Mouse (Mus musculus) embryonic facial prominence, embryonic 14.5 days (tissue): ENCODE measurements around the gene Med12l. TPM values are rescaled to one million over a fixed set of nuclear protein-coding genes. Genes with fewer than 3 reads are reported as not detected.

ENCODE experiments used
- ATAC-seq: fragments of 200-750 bp; cut with Nextera tagmentation; 2 replicates; pipeline ENCODE4 v1.8.0; 2017; ENCODE audit warnings: low read depth, moderate number of reproducible peaks, moderate TSS enrichment
- DNase-seq: peaks from one replicate; pipeline ENCODE4 v3.0.0-alpha.2; 2015; ENCODE audit warnings: low spot score
- H3K27ac ChIP-seq: fragments of 300-500 bp; sonication (generic); replicated peaks from 2 replicates; pipeline ENCODE4 v1.5.1; 2014; ENCODE audit warnings: low read depth, mild to moderate bottlenecking, low read length, moderate library complexity
- H3K27me3 ChIP-seq: fragments of 300-500 bp; sonication (generic); replicated peaks from 2 replicates; pipeline ENCODE4 v1.6.1; 2014; ENCODE audit warnings: low read length; ENCODE audit not compliant: control insufficient read depth, insufficient read depth
- H3K36me3 ChIP-seq: fragments of 300-500 bp; sonication (generic); 2 replicates; pipeline ENCODE4 v1.6.1; 2014; ENCODE audit warnings: low read length, mixed read lengths; ENCODE audit not compliant: control insufficient read depth, insufficient read depth
- H3K4me1 ChIP-seq: fragments of 300-500 bp; sonication (generic); 2 replicates; pipeline ENCODE4 v1.6.1; 2014; ENCODE audit warnings: antibody characterized with exemption, low read length; ENCODE audit not compliant: control insufficient read depth, insufficient read depth
- H3K4me2 ChIP-seq: fragments of 300-500 bp; sonication (generic); 2 replicates; pipeline ENCODE4 v1.6.1; 2014; ENCODE audit warnings: low read depth, mild to moderate bottlenecking, low read length, moderate library complexity, mixed read lengths
- H3K4me3 ChIP-seq: fragments of 300-500 bp; sonication (generic); 2 replicates; pipeline ENCODE4 v1.5.1; 2014; ENCODE audit warnings: low read depth, mild to moderate bottlenecking, low read length
- H3K9ac ChIP-seq: fragments of 300-500 bp; sonication (generic); 2 replicates; pipeline ENCODE4 v1.6.1; 2014; ENCODE audit warnings: low read depth, mild to moderate bottlenecking, low read length, moderate library complexity, mixed read lengths
- H3K9me3 ChIP-seq: fragments of 300-500 bp; sonication (generic); 2 replicates; pipeline ENCODE4 v1.6.1; 2016; ENCODE audit warnings: low read length; ENCODE audit not compliant: control insufficient read depth
- WGBS: fragments of 180-500 bp; shearing (Covaris S2); extraction: QIAGEN DNeasy Blood & Tissue Kit; methylation state at CpG from one replicate; pipeline ENCODE4 v1.1.7; 2014; 5-methylcytosine and 5-hydroxymethylcytosine counted together
- polyA plus RNA-seq: library from polyadenylated mRNA; unstranded; fragments of >200 nt; fragmentation: Nextera tagmentation; extraction: Ambion mirVana; gene quantifications from 2 replicates; pipeline ENCODE4 v1.2.1, GENCODE M21; 2014

The Med12l gene
- polyA plus RNA-seq, 1 experiment from 2014 or later = 3.3 TPM

DNA sequence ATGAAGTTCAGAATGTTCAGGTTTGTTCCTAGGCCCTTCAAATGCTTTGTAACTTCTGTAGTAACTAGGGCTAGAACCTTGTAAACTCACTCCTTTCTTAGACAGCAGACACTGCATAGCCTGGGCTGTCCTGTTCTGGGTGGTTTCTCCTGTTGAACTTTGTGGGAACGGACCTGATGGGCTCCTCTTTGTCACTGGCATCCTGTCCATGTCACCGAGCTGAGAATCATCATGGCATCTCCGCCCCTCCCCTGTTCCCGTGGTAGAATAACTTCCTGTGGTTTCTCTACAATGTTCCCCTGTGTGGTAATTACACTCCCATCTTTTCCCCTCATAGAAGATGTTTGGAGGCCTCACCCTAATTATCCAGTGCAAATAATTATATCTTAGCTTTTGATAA is 200.3 kb downstream of the Med12l start:
- WGBS = 63% methylated on average over 4 of the region's 4 CpGs
- no peak overlapping the region for H3K4me3 ChIP-seq
- no peaks in the 10 kb centered on the region for H3K36me3 ChIP-seq
- H3K4me1 ChIP-seq = peaks cover 6% of the 10 kb centered on the region; the same call in 1 of the 2 replicates
- H3K4me2 ChIP-seq = no peak overlapping the region
- no peak overlapping the region for H3K9ac ChIP-seq
- H3K9me3 ChIP-seq = no peaks in the 10 kb centered on the region
- DNase-seq (no peak), ATAC-seq (no peak)
- no peaks in the 10 kb centered on the region for H3K27me3 ChIP-seq
- H3K27ac ChIP-seq = no peak overlapping the region

DNA sequence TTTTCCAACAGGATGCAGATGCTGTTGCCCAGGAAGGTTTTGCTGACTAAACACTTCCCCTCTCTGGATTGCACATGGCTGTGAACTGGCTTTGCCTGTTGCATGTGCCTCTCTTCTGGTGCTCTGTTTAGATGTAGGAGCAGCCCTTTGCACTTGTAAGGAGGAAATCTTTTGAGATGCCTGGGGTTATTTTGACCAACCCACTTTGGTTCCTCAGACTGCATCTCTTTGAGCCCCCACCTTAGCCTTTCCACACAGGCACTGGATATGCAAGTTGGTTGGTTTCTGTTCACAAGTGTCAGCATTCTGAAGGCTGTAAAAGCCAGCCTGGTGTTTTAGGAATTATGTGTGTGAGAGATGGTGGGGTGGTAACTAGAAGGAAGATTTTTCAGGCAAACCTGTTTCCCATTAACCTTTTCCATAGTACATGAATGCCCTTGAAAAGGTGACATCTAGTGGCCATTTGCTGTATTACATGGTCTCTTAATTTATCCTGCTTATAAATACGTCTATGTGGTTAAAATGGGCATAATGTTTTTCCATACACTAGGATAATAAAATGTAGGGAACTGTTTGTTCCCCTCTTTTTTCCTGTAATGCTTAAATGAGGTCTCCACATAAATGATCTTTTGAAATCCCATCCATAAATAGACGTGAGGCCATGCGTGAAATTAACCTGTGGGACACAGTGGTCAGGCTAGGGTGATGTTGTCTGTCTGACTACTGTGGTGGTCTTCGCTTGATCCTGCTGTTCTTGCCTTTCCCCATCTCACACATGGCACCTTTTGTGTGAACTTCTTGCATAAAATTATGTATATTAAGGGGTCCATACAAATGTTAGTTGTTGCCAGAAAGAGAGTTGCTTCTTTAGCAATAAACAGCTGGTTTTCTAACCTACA is 203.3 kb downstream of the Med12l start:
- no peaks in the 10 kb centered on the region for H3K27me3 ChIP-seq
- WGBS = 64% methylated on average over 4 of the region's 4 CpGs
- H3K36me3 ChIP-seq = no peaks in the 10 kb centered on the region
- H3K4me1 ChIP-seq = peaks cover 6% of the 10 kb centered on the region; the same call in 1 of the 2 replicates
- peak overlapping the region; percentile 59; the same call in 1 of the 2 replicates for H3K27ac ChIP-seq
- H3K4me3 ChIP-seq = no peak overlapping the region
- no peak overlapping the region for H3K9ac ChIP-seq
- no peaks in the 10 kb centered on the region for H3K9me3 ChIP-seq
- ATAC-seq = no peak; the same call in 1 of the 2 replicates
- peak; percentile 86 for DNase-seq
- no peak overlapping the region for H3K4me2 ChIP-seq

DNA sequence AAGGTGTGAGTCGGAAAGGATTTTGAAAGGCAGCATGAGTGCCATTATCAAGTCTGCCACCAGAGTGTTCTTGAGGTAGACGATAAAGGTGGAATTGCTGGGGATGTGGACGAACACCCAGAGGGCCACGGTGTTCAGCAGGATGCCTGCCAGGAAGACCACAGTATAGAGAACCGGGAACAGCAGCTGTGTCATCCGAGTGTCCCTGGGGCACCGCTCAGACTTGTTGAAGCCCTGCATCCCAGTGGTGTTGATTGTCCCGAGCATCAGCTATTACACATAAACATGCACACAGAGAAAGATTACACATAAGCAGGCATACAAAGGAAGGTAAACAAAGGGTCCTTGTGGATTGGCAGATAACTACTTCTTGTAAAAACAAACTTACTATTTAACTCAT is 204.5 kb downstream of the Med12l start:
- no peak overlapping the region for H3K4me3 ChIP-seq
- no peak overlapping the region for H3K4me2 ChIP-seq
- peak; percentile 58; the same call in 1 of the 2 replicates for ATAC-seq
- peaks cover 6% of the 10 kb centered on the region; the same call in 1 of the 2 replicates for H3K4me1 ChIP-seq
- no peak overlapping the region for H3K27ac ChIP-seq
- H3K36me3 ChIP-seq = no peaks in the 10 kb centered on the region
- 57% methylated on average over 8 of the region's 8 CpGs for WGBS
- H3K27me3 ChIP-seq = no peaks in the 10 kb centered on the region
- H3K9ac ChIP-seq = no peak overlapping the region
- no peak for DNase-seq
- no peaks in the 10 kb centered on the region for H3K9me3 ChIP-seq

DNA sequence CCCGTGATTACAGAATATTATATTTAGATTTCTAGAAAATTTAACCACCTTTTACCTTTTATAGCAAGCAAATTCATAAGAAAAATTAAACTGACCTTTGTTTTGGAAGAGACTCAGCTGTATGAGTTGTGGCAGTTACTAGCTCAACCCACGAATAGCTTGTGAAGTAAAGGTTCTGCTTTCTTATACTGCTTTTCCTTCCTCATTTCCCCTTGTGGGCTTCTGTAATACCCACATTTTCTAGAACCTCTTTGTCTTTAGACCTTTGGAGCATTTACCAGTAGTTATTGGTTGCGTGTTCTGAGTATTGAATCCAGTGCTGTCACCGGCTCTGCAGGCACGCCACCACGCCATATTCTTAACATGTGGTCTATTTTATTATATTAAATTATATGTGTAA is 205.1 kb downstream of the Med12l start, which contains the start of gene P2ry13:
P2ry13 (minus strand) TSS at position 156 of the 400 bp plus-strand sequence.
- no peaks in the 10 kb centered on the region for H3K36me3 ChIP-seq
- H3K4me3 ChIP-seq = no peak within 1 kb of the TSS
- DNase-seq (no peak), ATAC-seq (no peak)
- H3K4me1 ChIP-seq = peaks cover 6% of the 10 kb centered on the region; the same call in 1 of the 2 replicates
- H3K9me3 ChIP-seq = no peaks in the 10 kb centered on the region
- no peak within 1 kb of the TSS for H3K9ac ChIP-seq
- WGBS = 84% methylated on average over 6 of the region's 6 CpGs
- no peak within 1 kb of the TSS for H3K27ac ChIP-seq
- no peaks in the 10 kb centered on the region for H3K27me3 ChIP-seq
- no peak within 1 kb of the TSS for H3K4me2 ChIP-seq

DNA sequence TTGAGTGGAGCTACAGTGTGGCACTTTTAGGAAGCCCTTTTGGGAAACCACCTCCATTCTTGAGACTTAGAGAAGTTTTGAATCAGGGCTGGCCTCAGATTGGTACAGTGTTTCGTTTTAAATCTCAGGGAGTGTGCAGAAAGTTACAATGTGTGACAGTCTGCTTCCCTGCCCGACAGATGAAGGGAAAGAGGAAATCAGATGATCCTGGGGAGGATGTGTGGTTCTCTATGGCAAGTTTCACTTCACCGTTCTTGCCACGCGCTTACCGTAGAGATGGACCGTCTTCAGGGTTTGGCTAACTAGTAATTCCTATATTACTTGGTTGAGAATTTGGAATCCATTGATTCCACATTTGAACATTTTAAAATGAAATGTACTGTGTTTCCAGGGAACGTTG is 206.2 kb downstream of the Med12l start:
- H3K4me1 ChIP-seq = peaks cover 6% of the 10 kb centered on the region; the same call in 1 of the 2 replicates
- H3K27ac ChIP-seq = no peak overlapping the region
- WGBS = 80% methylated on average over 8 of the region's 8 CpGs
- H3K9ac ChIP-seq = no peak overlapping the region
- no peak for ATAC-seq
- H3K9me3 ChIP-seq = no peaks in the 10 kb centered on the region
- no peak overlapping the region for H3K4me3 ChIP-seq
- H3K27me3 ChIP-seq = no peaks in the 10 kb centered on the region
- no peaks in the 10 kb centered on the region for H3K36me3 ChIP-seq
- no peak overlapping the region for H3K4me2 ChIP-seq
- DNase-seq = no peak

DNA sequence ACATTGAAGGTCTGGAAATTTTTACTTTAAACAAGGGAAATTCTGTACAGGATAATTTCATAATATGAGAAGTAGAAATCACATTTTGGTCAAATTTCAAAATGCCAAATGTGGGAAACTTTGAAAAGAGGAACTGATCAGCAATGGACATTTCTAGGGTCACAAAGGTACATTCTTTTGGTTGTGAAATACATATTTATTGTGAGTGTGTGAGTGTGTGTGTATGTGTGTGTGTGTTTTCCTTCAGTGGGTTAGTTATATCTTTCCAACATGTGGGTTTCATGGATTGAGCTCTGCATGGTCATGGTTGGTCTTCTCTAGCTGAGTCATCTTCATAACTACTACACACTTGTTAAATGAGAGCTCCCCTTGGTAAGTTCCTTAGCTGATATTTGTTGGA is 206.8 kb downstream of the Med12l start:
- no peak for ATAC-seq
- no peak for DNase-seq

DNA sequence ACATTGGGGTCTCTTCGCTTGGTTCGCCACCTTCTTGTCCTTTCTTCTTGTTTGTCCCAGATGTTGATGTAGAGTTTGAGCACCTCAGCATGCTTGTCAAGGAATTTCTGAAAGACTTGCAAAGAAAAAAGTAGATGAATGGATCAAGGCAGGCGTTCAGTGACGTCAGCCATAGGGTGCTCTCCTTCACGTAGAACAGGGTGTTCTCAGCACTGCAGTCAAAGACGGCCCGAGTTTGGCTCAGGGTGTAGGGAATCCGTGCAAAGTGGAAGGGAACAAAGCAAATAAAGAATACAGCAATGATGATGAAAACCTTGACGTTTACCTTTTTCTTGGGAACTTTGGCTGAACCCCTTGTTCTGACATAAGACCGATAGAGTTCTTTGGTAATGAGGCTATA is 211.6 kb downstream of the Med12l start:
- Histone ChIP-seq H3K9ac (no peak overlapping the region), H3K4me1 (no peaks in the 10 kb centered on the region), H3K36me3 (no peaks in the 10 kb centered on the region), H3K4me2 (no peak overlapping the region), H3K27me3 (no peaks in the 10 kb centered on the region), H3K27ac (no peak overlapping the region), H3K9me3 (no peaks in the 10 kb centered on the region), H3K4me3 (no peak overlapping the region)
- 91% methylated on average over 10 of the region's 10 CpGs for WGBS
- DNase-seq (no peak), ATAC-seq (no peak)

More for the DNA sequence above, 206.8 kb downstream of the Med12l start:
- Histone ChIP-seq H3K27me3 (no peaks in the 10 kb centered on the region), H3K9me3 (no peaks in the 10 kb centered on the region), H3K4me3 (no peak overlapping the region), H3K9ac (no peak overlapping the region), H3K36me3 (no peaks in the 10 kb centered on the region), H3K4me1 (peaks cover 6% of the 10 kb centered on the region; the same call in 1 of the 2 replicates), H3K27ac (no peak overlapping the region), H3K4me2 (no peak overlapping the region)

DNA sequence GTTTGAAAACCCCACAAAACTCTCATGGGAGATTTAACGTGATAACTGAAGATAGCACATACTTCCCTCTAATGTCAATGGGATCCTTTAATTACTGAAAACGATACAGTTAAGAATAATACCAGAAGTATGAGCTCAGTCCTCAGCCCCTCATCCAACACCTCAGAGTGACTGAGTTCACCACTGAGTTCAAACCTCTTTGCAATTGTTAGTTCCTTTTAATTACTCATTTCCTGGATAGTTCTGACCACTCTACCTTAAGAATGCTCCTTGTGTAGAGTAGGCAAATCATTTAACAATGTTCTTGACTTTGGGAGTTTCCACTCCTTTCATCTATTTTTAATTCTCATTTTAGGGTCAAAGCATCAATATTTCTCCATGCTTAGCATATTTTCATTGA is 213.7 kb downstream of the Med12l start:
- Histone ChIP-seq H3K9me3 (no peaks in the 10 kb centered on the region), H3K4me3 (no peak overlapping the region), H3K27me3 (no peaks in the 10 kb centered on the region), H3K4me1 (no peaks in the 10 kb centered on the region), H3K36me3 (no peaks in the 10 kb centered on the region), H3K9ac (no peak overlapping the region), H3K4me2 (no peak overlapping the region), H3K27ac (no peak overlapping the region)
- ATAC-seq = no peak
- DNase-seq = no peak
- 73% methylated on average over 2 of the region's 2 CpGs for WGBS

DNA sequence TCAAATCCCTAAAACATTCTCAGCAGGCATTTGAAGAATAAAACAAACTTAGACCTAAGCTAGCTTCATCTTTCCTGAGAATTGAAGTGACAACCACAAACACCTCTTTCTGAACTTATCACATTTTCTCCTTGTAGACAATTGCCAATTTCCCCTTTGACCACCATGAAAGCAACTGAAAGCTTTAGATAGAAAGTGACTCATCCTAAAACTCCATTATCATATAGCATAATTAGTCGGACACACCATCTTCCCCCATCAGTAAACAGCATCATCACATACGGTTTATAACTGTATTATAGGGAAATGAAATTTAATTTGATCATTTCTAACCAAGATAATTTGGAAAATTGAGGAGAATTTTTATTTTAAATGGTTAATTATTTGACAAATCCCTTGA is 216.7 kb downstream of the Med12l start:
- no peak overlapping the region for H3K4me2 ChIP-seq
- no peak overlapping the region for H3K9ac ChIP-seq
- H3K36me3 ChIP-seq = no peaks in the 10 kb centered on the region
- H3K4me3 ChIP-seq = no peak overlapping the region
- no peak for DNase-seq
- 84% methylated on average over 2 of the region's 2 CpGs for WGBS
- ATAC-seq = no peak
- no peaks in the 10 kb centered on the region for H3K9me3 ChIP-seq
- H3K4me1 ChIP-seq = no peaks in the 10 kb centered on the region
- H3K27ac ChIP-seq = no peak overlapping the region
- no peaks in the 10 kb centered on the region for H3K27me3 ChIP-seq
